Mouse (Mus musculus): Measurements from ENCODE around the gene Csnk1g1. TPM values are rescaled to one million over a fixed set of nuclear protein-coding genes. Genes with fewer than 3 reads are reported as not detected.

Gene Csnk1g1
- polyA plus RNA-seq, 1 experiment, result 1.4 TPM

DNA sequence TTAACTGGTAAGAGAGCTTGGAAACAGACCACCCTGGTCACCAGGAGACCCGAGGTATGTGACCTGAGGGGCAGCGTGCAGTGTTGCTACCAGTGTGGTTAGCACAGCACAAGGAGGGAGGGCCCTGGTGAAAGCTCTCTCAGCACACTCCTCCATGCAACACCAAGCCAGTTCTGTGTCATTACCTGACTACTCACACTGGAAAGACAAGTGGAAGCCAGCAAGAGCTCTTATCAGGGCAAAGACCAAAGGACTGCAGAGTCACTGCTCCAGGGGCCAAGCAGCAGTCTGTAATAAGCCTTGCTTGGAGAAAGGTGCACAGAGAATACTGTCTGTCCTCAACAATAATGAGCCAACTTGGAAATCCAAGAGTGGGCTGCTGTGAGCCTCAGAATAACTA is 183.9 kb downstream of the Csnk1g1 start:
- no peaks in the 10 kb centered on the region for H3K27me3 ChIP-seq (replicated peaks)
- no peaks in the 10 kb centered on the region for H3K9me3 ChIP-seq
- H3K4me1 ChIP-seq, result peaks cover 24% of the 10 kb centered on the region
- peaks cover 99% of the 10 kb centered on the region for H3K36me3 ChIP-seq (replicated peaks; ENCODE audit: low read length)
- H3K4me3 ChIP-seq (replicated peaks), result peak overlapping the region; percentile 25
- TF ChIP-seq GATA1 (IDR thresholded peaks at IDR 0.05; ENCODE audit: borderline replicate concordance, low read length) (no peak), FLI1 (IDR thresholded peaks at IDR 0.05; ENCODE audit: low read length) (no peak)

Other genes starting within 250 kb of the Csnk1g1 start
- gene Oaz2, start 240.9 kb upstream of the Csnk1g1 start, polyA plus RNA-seq (2012; ENCODE audit: insufficient read depth, low replicate concordance), result 27.7 and 31.8 TPM in 2 replicates
- 1.2 and 15.5 TPM in 2 replicates for gene Zfp609, start 81.4 kb upstream of the Csnk1g1 start, polyA plus RNA-seq (2012; ENCODE audit: insufficient read depth, low replicate concordance)
- 2.8 TPM in 1 of 2 replicates, not detected in the other for gene Pclaf, start 18.7 kb upstream of the Csnk1g1 start, polyA plus RNA-seq (2012; ENCODE audit: insufficient read depth, low replicate concordance)
- gene Trip4, start 130 bp upstream of the Csnk1g1 start, polyA plus RNA-seq (2012; ENCODE audit: insufficient read depth, low replicate concordance), result 0.58 TPM in 1 of 2 replicates, not detected in the other
- 39.4 and 300 TPM in 2 replicates for gene Ppib, start 151.3 kb downstream of the Csnk1g1 start, polyA plus RNA-seq (2012; ENCODE audit: insufficient read depth, low replicate concordance)
- 0.16 TPM in 1 of 2 replicates, not detected in the other for gene Snx22, start 160.8 kb downstream of the Csnk1g1 start, polyA plus RNA-seq (2012; ENCODE audit: insufficient read depth, low replicate concordance)
- 89.5 and 105 TPM in 2 replicates for gene Snx1, start 217.7 kb downstream of the Csnk1g1 start, polyA plus RNA-seq (2012; ENCODE audit: insufficient read depth, low replicate concordance)
- gene Ciao2a, start 217.7 kb downstream of the Csnk1g1 start, polyA plus RNA-seq (2012; ENCODE audit: insufficient read depth, low replicate concordance), result 8.6 and 26.5 TPM in 2 replicates
- 0.96 and 1.2 TPM in 2 replicates for gene Dapk2, start 249.3 kb downstream of the Csnk1g1 start, polyA plus RNA-seq (2012; ENCODE audit: insufficient read depth, low replicate concordance)

All from megakaryocyte, embryonic 14.5 days (primary cell).